ENCODE assay signal across 9 mouse cellular contexts in genomic region chr2:168469032-168469431, GRCm38 (mm10).
DNase-seq lines count a peak whose midpoint lies in the region; ATAC-seq and TF ChIP-seq lines count a peak whose summit lies in the region.
"Had no signal": no experiment of that assay in that cellular context is flagged by ENCODE, and none has a peak within 500 bp of the region (broad histone marks: within the 10 kb centered on the region; RNA-seq: fewer than 3 reads in every experiment).

No protein-coding gene starts in this region.

- H3K27me3 ChIP-seq in embryonic facial prominence, embryonic 14.5 days (replicated peaks; ENCODE audit: control insufficient read depth, insufficient read depth, low read length): no peaks in the 10 kb centered on the region
- H3K27me3 ChIP-seq in heart, postnatal 0 days (ENCODE audit: control insufficient read depth, insufficient read depth, low read length): peaks cover 40% of the 10 kb centered on the region
- H3K27me3 ChIP-seq: embryonic facial prominence, embryonic 12.5 days had no signal

- peak; percentile 31; the same call in 1 of the 2 replicates for ATAC-seq in embryonic facial prominence, embryonic 14.5 days (ENCODE audit: low read depth)
- peak; percentile 36; the same call in 1 of the 2 replicates for ATAC-seq in heart, postnatal 0 days (ENCODE audit: insufficient read depth, low read depth)

- peaks cover 22% of the 10 kb centered on the region for H3K4me1 ChIP-seq in embryonic facial prominence, embryonic 14.5 days (ENCODE audit: control insufficient read depth, insufficient read depth, low read length)
- H3K4me1 ChIP-seq in heart, postnatal 0 days (ENCODE audit: control insufficient read depth, insufficient read depth): peaks cover 3% of the 10 kb centered on the region; the same call in 1 of the 2 replicates

- no peaks in the 10 kb centered on the region for H3K9me3 ChIP-seq in embryonic facial prominence, embryonic 14.5 days (ENCODE audit: control insufficient read depth, low read length)
- H3K9me3 ChIP-seq in heart, postnatal 0 days (replicated peaks; ENCODE audit: control insufficient read depth, low read length): no peaks in the 10 kb centered on the region
- H3K9me3 ChIP-seq: embryonic facial prominence, embryonic 12.5 days had no signal

- WGBS in embryonic facial prominence, embryonic 14.5 days: 14% methylated on average over 4 of the region's 4 CpGs
- 14% methylated on average over 4 of the region's 4 CpGs for WGBS in heart, postnatal 0 days

- DNase-seq in B cell, adult 2 months: peak; percentile 79 to 80
- peak; percentile 84 for DNase-seq in adrenal gland, postnatal 10 days
- peak; percentile 83 for DNase-seq in embryonic facial prominence, embryonic 14.5 days (ENCODE audit: low spot score)
- peak; percentile 69 for DNase-seq in heart, postnatal 0 days (ENCODE audit: low spot score)
- DNase-seq in layer of hippocampus, adult 2 months (ENCODE audit: low spot score in 2 of 2): peak; percentile 59 to 82
- peak; percentile 81 for DNase-seq in lung, postnatal 14 days
- DNase-seq in right cerebral cortex, postnatal 4 days: peak; percentile 73
- DNase-seq in urinary bladder, postnatal 25 days (ENCODE audit: low spot score): peak; percentile 59

- H3K4me3 ChIP-seq in embryonic facial prominence, embryonic 14.5 days (ENCODE audit: low read depth, low read length): no peak overlapping the region
- no peak overlapping the region for H3K4me3 ChIP-seq in heart, postnatal 0 days (ENCODE audit: low read depth, low read length)
- no peak overlapping the region for H3K4me3 ChIP-seq in layer of hippocampus, adult 2 months
- H3K4me3 ChIP-seq: embryonic facial prominence, embryonic 12.5 days had no signal

- no peak overlapping the region for H3K4me2 ChIP-seq in embryonic facial prominence, embryonic 14.5 days (ENCODE audit: low read depth, low read length)
- H3K4me2 ChIP-seq in heart, postnatal 0 days (ENCODE audit: low read depth, low read length): no peak overlapping the region
- H3K4me2 ChIP-seq: embryonic facial prominence, embryonic 12.5 days had no signal

- H3K9ac ChIP-seq in embryonic facial prominence, embryonic 14.5 days (ENCODE audit: low read depth, low read length): no peak overlapping the region
- H3K9ac ChIP-seq in heart, postnatal 0 days (replicated peaks; ENCODE audit: low read depth, low read length): no peak overlapping the region
- H3K9ac ChIP-seq: embryonic facial prominence, embryonic 12.5 days had no signal

- H3K36me3 ChIP-seq in embryonic facial prominence, embryonic 14.5 days (ENCODE audit: control insufficient read depth, insufficient read depth, low read length): no peaks in the 10 kb centered on the region
- no peaks in the 10 kb centered on the region for H3K36me3 ChIP-seq in heart, postnatal 0 days (replicated peaks; ENCODE audit: control insufficient read depth, insufficient read depth, low read length)
- H3K36me3 ChIP-seq: embryonic facial prominence, embryonic 12.5 days had no signal

- TF ChIP-seq CTCF in heart, postnatal 0 days (IDR thresholded peaks at IDR 0.05; ENCODE audit: low read depth): peak; percentile 84
- peak; percentile 96 for TF ChIP-seq CTCF in layer of hippocampus, adult 2 months (conservative IDR thresholded peaks at IDR 0.05)

- no peak overlapping the region for H3K27ac ChIP-seq in embryonic facial prominence, embryonic 14.5 days (replicated peaks; ENCODE audit: low read depth, low read length)
- no peak overlapping the region for H3K27ac ChIP-seq in heart, postnatal 0 days (ENCODE audit: low read depth)
- no peak overlapping the region for H3K27ac ChIP-seq in layer of hippocampus, adult 2 months
- H3K27ac ChIP-seq: embryonic facial prominence, embryonic 12.5 days had no signal

- no peak for TF ChIP-seq EP300 in heart, postnatal 0 days (IDR thresholded peaks at IDR 0.05; ENCODE audit: low read depth)
